Mouse (Mus musculus) layer of hippocampus, adult 9-11 months (tissue): ENCODE data around the gene Atxn3.

Experiments used
- DNase-seq: peaks from one replicate; pipeline ENCODE4 v3.0.0; 2022

The Atxn3 gene

DNA sequence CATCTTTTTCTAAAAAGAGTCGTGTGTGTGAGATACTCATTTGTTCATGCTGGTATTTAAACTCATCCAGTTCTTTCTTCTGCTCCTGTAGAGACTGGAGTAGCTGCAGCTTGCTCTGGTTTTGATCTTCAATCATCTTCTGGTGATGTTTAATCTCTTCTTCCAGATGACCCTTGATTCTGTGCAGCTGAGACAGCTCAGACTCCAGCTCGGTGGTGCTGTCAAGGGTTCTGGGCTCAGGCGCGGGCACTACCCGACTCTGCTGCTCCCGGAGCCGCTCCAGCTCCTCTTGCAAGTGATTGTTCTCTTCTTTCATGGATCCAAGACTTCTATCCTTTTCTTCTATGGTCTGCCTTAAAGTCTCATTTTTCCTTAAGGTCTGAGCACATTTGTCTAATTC, 73.1 kb downstream of the Atxn3 start:
- DNase-seq = no peak

DNA sequence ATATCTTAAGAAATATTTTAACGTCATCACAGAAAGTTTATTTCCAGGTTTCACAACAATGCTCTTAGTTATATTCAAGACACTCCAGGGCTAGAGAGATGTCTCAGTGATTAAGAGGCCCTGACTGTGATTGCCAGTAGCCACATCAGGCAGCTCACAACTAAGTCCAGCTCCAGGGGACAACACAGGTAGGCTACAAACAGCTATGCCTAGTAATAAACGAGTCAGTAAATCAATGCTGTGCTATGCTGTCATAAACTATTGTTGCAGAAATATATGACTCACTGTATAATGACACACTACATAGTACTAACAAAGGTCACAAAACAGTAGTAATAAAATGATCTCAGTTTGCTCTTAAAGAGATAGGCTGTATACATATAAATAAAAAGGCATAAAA, 81.7 kb downstream of the Atxn3 start:
- no peak for DNase-seq

DNA sequence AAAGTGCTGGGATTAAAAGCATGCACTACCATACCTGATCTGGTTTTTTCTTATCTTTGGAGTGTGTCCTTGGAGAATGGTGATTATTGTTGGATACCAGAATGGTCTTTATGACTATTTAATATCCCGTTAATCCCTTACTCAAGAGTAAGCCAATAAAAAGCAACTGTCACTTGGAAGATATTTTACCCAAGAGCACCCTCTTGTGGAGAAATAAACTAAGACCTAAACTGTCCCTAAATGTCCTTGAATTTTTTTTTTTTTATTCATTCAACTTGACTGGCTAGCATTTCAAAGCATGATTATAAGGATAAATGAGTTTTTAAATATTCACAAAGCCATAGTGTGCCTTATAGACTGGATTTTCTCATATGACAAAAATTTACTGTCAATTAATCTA, 82.9 kb downstream of the Atxn3 start:
- no peak for DNase-seq
